Mouse (Mus musculus): Measurements from ENCODE around the gene Vmn1r22.

Gene Vmn1r22

GRCm38 (mm10) chr6:57907928-57908327 is at the start of gene Vmn1r22:
TSS of gene Vmn1r22 (minus strand) at chr6:57908028.
- in situ Hi-C loops (cut with MboI; ENCODE audit: low sequenced_read_pairs) = no loop called here

- in situ Hi-C loops (cut with MboI; ENCODE audit: low sequenced_read_pairs) = no loop called here
Measured at GRCm38 (mm10) chr6:57926738-57927137, 18.9 kb upstream of the Vmn1r22 start, which contains the start of gene Vmn1r23. TSS of gene Vmn1r23 (minus strand) at chr6:57926838.

- in situ Hi-C loops (cut with MboI; ENCODE audit: low sequenced_read_pairs) = loop anchor here (25.0 kb wide), 1 partner anchor 272 kb away; the partner anchor contains the start of gene Herc6
Measured at GRCm38 (mm10) chr6:57859043-57860042, 48.5 kb downstream of the Vmn1r22 start.

- in situ Hi-C loops (cut with MboI; ENCODE audit: low sequenced_read_pairs) = loop anchor here (25.0 kb wide), 1 partner anchor 264 kb away; the partner anchor contains the start of gene Herc6
Measured at GRCm38 (mm10) chr6:57851177-57851576, 56.7 kb downstream of the Vmn1r22 start.

- in situ Hi-C loops (cut with MboI; ENCODE audit: low sequenced_read_pairs) = loop anchor here (25.0 kb wide), 1 partner anchor 263 kb away; the partner anchor contains the start of gene Herc6
Measured at GRCm38 (mm10) chr6:57850286-57850685, 57.5 kb downstream of the Vmn1r22 start, which contains the start of gene Vmn1r21. TSS of gene Vmn1r21 (minus strand) at chr6:57850343.

Measured in CH12F3 (cell line).